ENCODE assay signal across 12 mouse cellular contexts in genomic region chr11:107343031-107343430, GRCm38 (mm10).
"Had no signal": no experiment of that assay in that cellular context is flagged by ENCODE, and none has a peak within 500 bp of the region (broad histone marks: within the 10 kb centered on the region; RNA-seq: fewer than 3 reads in every experiment).

No protein-coding gene starts in this region.

- H3K4me3 ChIP-seq: left cerebral cortex, adult 2 months; limb, embryonic 10.5 days; midbrain, embryonic 13.5 days; stomach, embryonic 15.5 days had no signal

- ATAC-seq: midbrain, embryonic 13.5 days had no signal

- DNase-seq: kidney, adult 8-10 months; kidney, postnatal 25 days; lung, adult 2 months; lung, postnatal 14 days; right cerebral cortex, postnatal 14 days; thymus, adult 2 months; thymus, postnatal 25 days had no signal

- H3K9ac ChIP-seq: midbrain, embryonic 13.5 days; stomach, embryonic 15.5 days had no signal

- H3K36me3 ChIP-seq: midbrain, embryonic 13.5 days; stomach, embryonic 15.5 days had no signal

- H3K27ac ChIP-seq: left cerebral cortex, adult 2 months; limb, embryonic 10.5 days; midbrain, embryonic 13.5 days; stomach, embryonic 15.5 days had no signal

- H3K4me2 ChIP-seq: liver, embryonic 11.5 days; midbrain, embryonic 13.5 days; stomach, embryonic 15.5 days had no signal

- H3K9me3 ChIP-seq: limb, embryonic 10.5 days; midbrain, embryonic 13.5 days; stomach, embryonic 15.5 days had no signal

- H3K27me3 ChIP-seq: midbrain, embryonic 13.5 days; stomach, embryonic 15.5 days had no signal
